Mouse (Mus musculus) embryonic facial prominence, embryonic 13.5 days (tissue): Measurements from ENCODE around the gene Cope. TPM values are rescaled to one million over a fixed set of nuclear protein-coding genes. Genes with fewer than 3 reads are reported as not detected.
A peak's percentile ranks its signal among the peaks of the same experiment; 100 is the strongest.

Experiments used
- ATAC-seq: fragments of 200-750 bp; cut with Nextera tagmentation; 2 replicates; pipeline ENCODE4 v1.8.0; 2017; ENCODE audit warnings: low read depth; ENCODE audit not compliant: insufficient number of reproducible peaks, insufficient read depth, low FRiP score, low TSS enrichment
- H3K27ac ChIP-seq: fragments of 300-500 bp; sonication (generic); 2 replicates; pipeline ENCODE4 v1.5.1; 2015; ENCODE audit warnings: moderate library complexity, mild to moderate bottlenecking, inconsistent platforms
- H3K27me3 ChIP-seq: fragments of 300-500 bp; sonication (generic); 2 replicates; pipeline ENCODE4 v1.6.1; 2015; ENCODE audit warnings: mild to moderate bottlenecking, inconsistent platforms
- H3K36me3 ChIP-seq: fragments of 300-500 bp; sonication (generic); 2 replicates; pipeline ENCODE4 v1.6.1; 2015; ENCODE audit warnings: mild to moderate bottlenecking, inconsistent platforms
- H3K4me1 ChIP-seq: fragments of 300-500 bp; sonication (generic); 2 replicates; pipeline ENCODE4 v1.6.1; 2015; ENCODE audit warnings: inconsistent platforms
- H3K4me2 ChIP-seq: fragments of 300-500 bp; sonication (generic); 2 replicates; pipeline ENCODE4 v1.6.1; 2015; ENCODE audit warnings: moderate library complexity, mild to moderate bottlenecking, inconsistent platforms
- H3K4me3 ChIP-seq: fragments of 300-500 bp; sonication (generic); 2 replicates; pipeline ENCODE4 v1.5.1; 2015; ENCODE audit warnings: mild to moderate bottlenecking, inconsistent platforms
- H3K9ac ChIP-seq: fragments of 300-500 bp; sonication (generic); 2 replicates; pipeline ENCODE4 v1.6.1; 2015; ENCODE audit warnings: mild to moderate bottlenecking, inconsistent platforms
- H3K9me3 ChIP-seq: fragments of 300-500 bp; sonication (generic); 2 replicates; pipeline ENCODE4 v1.6.1; 2016; ENCODE audit warnings: inconsistent platforms
- WGBS: fragments of 180-500 bp; shearing (Covaris S2); methylation state at CpG from one replicate; pipeline ENCODE4 v1.1.7; 2015; ENCODE audit warnings: mixed read lengths; 5-methylcytosine and 5-hydroxymethylcytosine counted together
- polyA plus RNA-seq: library from polyadenylated mRNA; unstranded; fragments of >200 nt; fragmentation: Nextera tagmentation; extraction: Ambion mirVana; gene quantifications from 2 replicates; pipeline ENCODE4 v1.2.1, GENCODE M21; 2015

Cope gene
- polyA plus RNA-seq = 315 and 327 TPM in 2 replicates

GRCm38 (mm10) chr8:70302358-70302890, at the start of gene Cope, which contains the start of gene Ddx49:
Cope (plus strand) TSS chr8:70302518.
Ddx49 (minus strand) TSS chr8:70302489.
- Histone ChIP-seq H3K9ac (peak within 1 kb of the TSS; percentile 88), H3K4me1 (peaks cover 25% of the 10 kb centered on the region), H3K27me3 (no peaks in the 10 kb centered on the region), H3K36me3 (peaks cover 56% of the 10 kb centered on the region), H3K27ac (peak within 1 kb of the TSS; percentile 86), H3K4me3 (peak within 1 kb of the TSS; percentile 93), H3K4me2 (peak within 1 kb of the TSS; percentile 92), H3K9me3 (no peaks in the 10 kb centered on the region)
- ATAC-seq = peak; percentile 80
- WGBS = under 1% methylated on average over 40 of the region's 40 CpGs

DNA sequence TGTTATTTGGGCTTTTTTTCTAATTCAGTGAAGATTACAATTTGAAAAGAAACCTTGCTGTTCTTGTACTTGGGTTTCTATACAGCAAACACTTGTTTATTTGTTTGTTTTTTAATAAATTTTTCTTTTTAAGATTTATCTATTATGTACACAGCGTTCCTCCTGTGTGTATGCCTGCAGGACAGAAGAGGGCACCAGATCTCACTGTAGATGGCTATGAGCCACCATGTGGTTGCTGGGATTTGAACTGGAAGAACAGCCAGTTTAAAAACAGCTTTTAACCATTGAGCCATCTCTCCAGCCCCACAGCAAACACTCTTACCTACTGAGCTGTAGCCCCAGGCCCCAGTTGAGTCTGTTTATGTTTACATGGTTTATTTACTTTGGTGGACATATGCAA, 47.7 kb upstream of the Cope start:
- no peak overlapping the region for H3K9ac ChIP-seq
- WGBS = 80% methylated on average over 1 of the region's 1 CpGs
- H3K36me3 ChIP-seq = peaks cover 99% of the 10 kb centered on the region
- H3K4me3 ChIP-seq = no peak overlapping the region
- ATAC-seq = no peak
- no peaks in the 10 kb centered on the region for H3K4me1 ChIP-seq
- no peaks in the 10 kb centered on the region for H3K9me3 ChIP-seq
- H3K27ac ChIP-seq = no peak overlapping the region
- no peak overlapping the region for H3K4me2 ChIP-seq
- no peaks in the 10 kb centered on the region for H3K27me3 ChIP-seq

DNA sequence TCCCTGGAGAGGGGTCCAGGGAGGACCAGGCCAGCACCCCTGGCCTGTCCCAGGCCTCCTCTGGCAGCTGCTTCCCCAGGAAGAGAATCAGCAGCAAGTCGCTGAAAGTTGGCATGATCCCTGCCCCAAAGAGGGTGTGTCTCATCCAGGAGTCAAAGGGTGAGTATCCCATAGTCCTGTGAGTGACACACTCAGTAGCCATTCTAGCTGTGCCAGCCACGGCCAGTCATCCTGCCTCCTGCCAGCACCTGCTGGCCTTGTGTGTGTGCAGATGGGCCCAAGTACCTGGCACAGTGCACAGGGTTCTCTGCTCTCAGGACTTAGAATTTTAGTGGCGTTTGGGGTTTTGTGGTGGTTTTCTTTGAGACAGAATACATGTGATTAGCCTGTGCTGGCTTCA, 44.9 kb upstream of the Cope start:
- no peak overlapping the region for H3K9ac ChIP-seq
- no peak for ATAC-seq
- no peak overlapping the region for H3K27ac ChIP-seq
- H3K27me3 ChIP-seq = no peaks in the 10 kb centered on the region
- H3K4me1 ChIP-seq = no peaks in the 10 kb centered on the region
- no peak overlapping the region for H3K4me2 ChIP-seq
- H3K9me3 ChIP-seq = no peaks in the 10 kb centered on the region
- H3K4me3 ChIP-seq = no peak overlapping the region
- H3K36me3 ChIP-seq = peaks cover 98% of the 10 kb centered on the region
- 85% methylated on average over 3 of the region's 3 CpGs for WGBS

DNA sequence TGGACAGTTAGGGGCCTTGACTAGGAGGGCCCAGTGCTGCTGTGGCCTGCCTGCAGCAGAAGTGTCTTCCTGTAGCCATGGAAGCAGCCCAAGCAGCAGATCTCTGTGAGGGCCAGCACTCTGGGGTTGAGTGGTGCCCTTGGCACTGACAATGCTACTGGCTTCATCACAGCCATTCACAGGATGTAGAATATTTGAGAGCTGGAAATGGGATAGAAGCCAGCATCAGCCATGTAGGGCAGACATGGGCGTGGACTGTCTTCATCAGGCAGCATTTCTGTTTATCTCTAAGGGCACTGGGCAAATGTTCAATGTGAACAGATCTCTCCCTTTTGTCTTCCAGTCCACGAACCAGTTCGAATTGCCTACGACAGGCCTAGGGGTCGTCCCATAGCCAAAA, 43.7 kb upstream of the Cope start:
- 96% methylated on average over 5 of the region's 5 CpGs for WGBS
- H3K4me1 ChIP-seq = no peaks in the 10 kb centered on the region
- H3K9me3 ChIP-seq = no peaks in the 10 kb centered on the region

DNA sequence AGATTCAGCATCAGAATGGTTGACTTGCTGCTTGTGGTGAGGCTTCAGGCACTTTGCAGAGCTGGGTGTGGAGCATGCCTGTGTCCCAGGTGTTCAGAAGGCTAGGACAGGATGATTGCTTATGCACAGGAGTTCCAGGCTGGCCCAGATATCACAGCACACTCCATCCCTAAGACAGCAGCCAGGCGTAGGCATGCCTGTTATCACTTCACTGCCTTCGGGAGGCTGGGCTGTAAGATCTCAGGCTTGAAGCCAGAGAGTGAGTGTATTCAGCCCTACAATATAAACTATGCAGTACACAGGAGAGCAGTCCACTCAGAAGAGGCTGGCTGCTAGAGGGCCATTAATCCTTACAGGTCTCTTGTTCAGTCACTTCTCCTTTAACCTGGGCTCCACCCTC, 43.3 kb upstream of the Cope start:
- WGBS = 87% methylated on average over 2 of the region's 2 CpGs

More for the DNA sequence above, 43.7 kb upstream of the Cope start:
- Histone ChIP-seq H3K4me3 (no peak overlapping the region), H3K36me3 (peaks cover 98% of the 10 kb centered on the region), H3K27me3 (no peaks in the 10 kb centered on the region), H3K4me2 (no peak overlapping the region), H3K27ac (no peak overlapping the region), H3K9ac (no peak overlapping the region)
- no peak for ATAC-seq

DNA sequence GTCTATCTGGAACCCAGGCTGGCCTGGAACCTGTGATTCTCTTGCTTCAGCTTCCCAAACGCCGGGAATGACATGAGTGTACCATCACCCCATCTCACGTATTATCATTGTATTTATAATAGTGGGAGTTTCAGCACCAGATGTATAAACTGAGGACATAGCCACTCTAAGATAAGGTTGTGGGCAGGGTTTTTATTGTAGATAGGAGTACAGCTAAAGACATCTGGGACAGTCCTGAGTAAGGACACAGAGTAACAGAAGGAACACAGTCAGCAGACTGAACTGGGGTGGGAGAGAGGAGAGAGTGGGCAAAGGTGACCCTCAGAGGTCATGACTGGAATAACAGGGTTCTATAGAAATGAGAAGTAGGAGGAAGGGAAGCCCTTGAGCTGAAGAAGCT, 34.6 kb upstream of the Cope start:
- 88% methylated on average over 3 of the region's 3 CpGs for WGBS
- H3K4me1 ChIP-seq = peaks cover 5% of the 10 kb centered on the region; the same call in 1 of the 2 replicates
- no peaks in the 10 kb centered on the region for H3K27me3 ChIP-seq
- no peak overlapping the region for H3K4me3 ChIP-seq
- no peak for ATAC-seq
- H3K4me2 ChIP-seq = no peak overlapping the region
- H3K9ac ChIP-seq = no peak overlapping the region
- H3K9me3 ChIP-seq = no peaks in the 10 kb centered on the region
- peaks cover 38% of the 10 kb centered on the region for H3K36me3 ChIP-seq
- no peak overlapping the region for H3K27ac ChIP-seq

More for the DNA sequence above, 43.3 kb upstream of the Cope start:
- ATAC-seq = no peak
- Histone ChIP-seq H3K27ac (no peak overlapping the region), H3K4me2 (no peak overlapping the region), H3K36me3 (peaks cover 98% of the 10 kb centered on the region), H3K9ac (no peak overlapping the region), H3K9me3 (no peaks in the 10 kb centered on the region), H3K4me3 (no peak overlapping the region), H3K4me1 (no peaks in the 10 kb centered on the region), H3K27me3 (no peaks in the 10 kb centered on the region)

DNA sequence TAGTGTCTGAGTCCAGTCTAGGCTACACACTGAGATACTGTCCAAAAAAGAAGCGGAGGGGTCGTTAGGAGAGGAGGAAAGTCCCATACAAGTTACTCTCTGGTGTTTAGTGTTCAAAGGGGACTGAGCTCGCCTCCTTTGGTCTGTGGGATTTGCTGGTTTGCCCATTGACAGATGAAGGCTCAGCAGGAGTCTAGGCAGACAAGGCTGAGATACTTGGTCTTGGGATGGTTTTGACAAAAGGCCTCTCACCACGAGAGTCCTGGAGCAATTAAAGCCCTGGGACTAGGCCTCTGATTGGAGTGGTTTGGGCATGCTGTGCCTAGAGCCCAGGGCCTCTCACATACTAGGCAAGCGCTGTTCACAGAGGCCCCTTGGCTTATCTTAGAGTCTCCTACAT, 34.0 kb upstream of the Cope start:
- ATAC-seq = 0 out of 2 replicates have a peak, but pooled peaks have one; percentile 5
- 0 out of 2 replicates have a peak overlapping the region, but pooled peaks have one; percentile 22 for H3K27ac ChIP-seq
- H3K9me3 ChIP-seq = no peaks in the 10 kb centered on the region
- 51% methylated on average over 5 of the region's 5 CpGs for WGBS
- H3K4me1 ChIP-seq = peaks cover 5% of the 10 kb centered on the region; the same call in 1 of the 2 replicates
- no peak overlapping the region for H3K4me3 ChIP-seq
- no peaks in the 10 kb centered on the region for H3K27me3 ChIP-seq
- H3K9ac ChIP-seq = no peak overlapping the region
- H3K4me2 ChIP-seq = no peak overlapping the region
- H3K36me3 ChIP-seq = peaks cover 32% of the 10 kb centered on the region

DNA sequence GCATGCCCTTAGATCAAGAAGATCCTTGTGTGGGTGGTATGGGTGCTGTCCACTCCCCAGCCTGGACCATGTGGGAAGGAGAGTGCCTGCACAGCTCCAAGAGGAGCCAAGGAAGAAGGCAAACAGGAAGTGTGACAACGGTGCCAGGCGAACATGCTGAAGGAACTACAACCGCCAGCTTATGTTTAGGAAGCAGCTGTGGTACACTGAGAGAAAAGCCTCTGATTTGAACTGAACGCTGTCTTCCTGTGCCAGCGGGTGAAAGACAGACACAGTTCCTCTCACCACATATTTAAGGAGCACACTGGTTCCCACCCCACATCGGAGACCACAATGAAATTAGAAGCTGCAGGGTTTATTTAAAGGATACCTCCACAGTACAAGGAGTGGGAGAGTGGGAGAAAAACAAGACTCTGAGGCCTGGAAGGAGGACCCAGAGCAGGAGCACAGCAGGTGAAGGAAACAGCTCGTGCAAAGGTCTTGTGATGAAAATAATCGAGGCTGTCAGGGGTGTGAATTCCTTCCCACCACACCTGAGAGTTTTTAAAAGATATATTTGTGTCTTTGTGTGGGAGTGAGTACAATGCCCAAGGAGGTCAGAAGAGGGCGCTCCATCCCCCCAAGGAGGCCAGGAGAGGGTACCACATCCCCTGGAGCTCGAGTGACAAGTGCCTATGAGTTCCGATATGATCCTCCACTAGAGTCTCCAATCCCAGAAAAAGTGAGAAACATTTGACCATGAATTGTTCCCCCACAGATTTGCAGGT, 33.3 kb upstream of the Cope start:
- no peaks in the 10 kb centered on the region for H3K9me3 ChIP-seq
- H3K9ac ChIP-seq = no peak overlapping the region
- peaks cover 25% of the 10 kb centered on the region for H3K36me3 ChIP-seq
- H3K4me2 ChIP-seq = no peak overlapping the region
- H3K4me1 ChIP-seq = peaks cover 5% of the 10 kb centered on the region; the same call in 1 of the 2 replicates
- peak overlapping the region; percentile 22; the same call in 1 of the 2 replicates for H3K27ac ChIP-seq
- no peaks in the 10 kb centered on the region for H3K27me3 ChIP-seq
- H3K4me3 ChIP-seq = no peak overlapping the region
- WGBS = 56% methylated on average over 11 of the region's 11 CpGs
- 0 out of 2 replicates have a peak, but pooled peaks have one; percentile 18 for ATAC-seq

GRCm38 (mm10) chr8:70272949-70273348, 29.4 kb upstream of the Cope start:
- Histone ChIP-seq H3K36me3 (no peaks in the 10 kb centered on the region), H3K27ac (no peak overlapping the region), H3K4me1 (peaks cover 7% of the 10 kb centered on the region; the same call in 1 of the 2 replicates), H3K27me3 (no peaks in the 10 kb centered on the region), H3K4me2 (no peak overlapping the region), H3K4me3 (no peak overlapping the region), H3K9ac (no peak overlapping the region), H3K9me3 (no peaks in the 10 kb centered on the region)
- 42% methylated on average over 3 of the region's 3 CpGs for WGBS
- no peak for ATAC-seq

DNA sequence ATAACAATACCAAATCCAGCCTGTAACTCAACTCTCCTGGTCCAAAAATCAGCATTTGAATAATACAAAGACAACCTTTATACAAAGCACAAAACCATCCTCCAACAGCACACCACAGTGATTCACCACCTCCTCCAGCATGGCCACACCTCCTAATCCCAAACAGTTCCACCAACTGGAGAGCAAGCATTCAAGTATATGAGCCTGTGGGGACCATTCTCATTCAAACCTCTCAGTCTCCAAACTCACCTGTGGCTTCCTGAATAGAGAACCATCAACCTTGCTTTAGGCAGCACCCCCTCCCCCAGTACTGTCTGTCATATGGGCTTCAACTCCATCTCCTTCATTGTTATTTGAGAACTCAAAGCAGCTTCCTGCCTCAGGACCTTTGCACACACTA, 28.0 kb upstream of the Cope start:
- Histone ChIP-seq H3K27me3 (no peaks in the 10 kb centered on the region), H3K4me1 (peaks cover 6% of the 10 kb centered on the region; the same call in 1 of the 2 replicates), H3K4me2 (no peak overlapping the region), H3K27ac (no peak overlapping the region), H3K9me3 (no peaks in the 10 kb centered on the region), H3K9ac (no peak overlapping the region), H3K4me3 (no peak overlapping the region), H3K36me3 (no peaks in the 10 kb centered on the region)
- no peak for ATAC-seq

DNA sequence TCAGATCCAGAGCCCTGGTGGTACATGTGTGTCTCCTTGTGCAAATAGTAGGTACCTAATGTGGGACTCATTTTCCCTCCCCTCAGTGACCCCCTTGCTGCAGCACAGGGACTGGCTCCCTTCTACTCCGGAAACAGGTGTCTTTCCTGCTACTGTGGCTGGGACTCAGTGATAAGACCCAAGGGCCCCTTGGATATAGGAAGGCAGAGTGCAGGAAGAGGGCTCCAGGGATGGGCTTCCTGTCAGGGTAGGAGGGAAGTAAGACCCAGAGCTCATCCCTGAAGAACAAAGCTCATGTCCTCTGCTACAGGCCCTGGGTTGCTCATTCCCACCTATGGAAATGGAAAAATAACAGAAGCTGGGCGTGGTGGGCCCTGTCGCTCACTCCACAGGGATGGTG, 25.8 kb upstream of the Cope start:
- no peak for ATAC-seq
- WGBS = 87% methylated on average over 3 of the region's 3 CpGs
- no peak overlapping the region for H3K4me3 ChIP-seq
- H3K4me2 ChIP-seq = no peak overlapping the region
- no peaks in the 10 kb centered on the region for H3K9me3 ChIP-seq
- H3K4me1 ChIP-seq = peaks cover 6% of the 10 kb centered on the region; the same call in 1 of the 2 replicates
- H3K27me3 ChIP-seq = no peaks in the 10 kb centered on the region
- no peaks in the 10 kb centered on the region for H3K36me3 ChIP-seq
- H3K27ac ChIP-seq = no peak overlapping the region
- no peak overlapping the region for H3K9ac ChIP-seq

DNA sequence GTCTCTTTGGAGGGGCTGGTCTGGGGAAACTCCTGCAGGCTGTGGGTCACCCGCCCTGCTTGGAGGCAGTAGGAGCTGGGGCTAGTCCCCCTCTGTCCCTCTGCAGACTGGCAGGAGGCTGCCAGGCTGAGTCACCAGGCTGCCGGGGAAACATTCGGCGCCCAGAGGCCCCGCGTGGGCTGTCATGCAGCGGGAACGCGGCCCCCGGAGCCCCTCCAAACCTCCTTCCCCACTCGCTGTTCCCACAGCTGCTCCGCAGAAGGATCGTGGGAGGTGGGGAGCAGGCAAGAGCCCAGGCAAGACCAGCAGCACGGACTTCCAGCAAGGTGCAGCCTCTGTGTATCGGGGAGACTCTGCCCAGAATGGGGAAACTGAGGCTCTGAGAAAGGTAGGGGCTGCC, 24.1 kb upstream of the Cope start:
- no peak for ATAC-seq
- Histone ChIP-seq H3K4me2 (no peak overlapping the region), H3K27me3 (no peaks in the 10 kb centered on the region), H3K27ac (no peak overlapping the region), H3K9me3 (no peaks in the 10 kb centered on the region), H3K36me3 (no peaks in the 10 kb centered on the region), H3K9ac (peak overlapping the region; percentile 36; the same call in 1 of the 2 replicates), H3K4me1 (peaks cover 6% of the 10 kb centered on the region; the same call in 1 of the 2 replicates), H3K4me3 (no peak overlapping the region)
- WGBS = 65% methylated on average over 15 of the region's 15 CpGs
